Mouse (Mus musculus): ENCODE results near the gene Vwa3a.

GRCm38 (mm10) chr7:120712071-120712470 lies 27.0 kb upstream of the Vwa3a start:
- no peak for TF ChIP-seq CTCF (IDR thresholded peaks at IDR 0.05; ENCODE audit: low read depth, low read length)
- no peak for TF ChIP-seq POLR2A (IDR thresholded peaks at IDR 0.05; ENCODE audit: insufficient read depth, low read length)

All from ES-Bruce4 (cell line).